Mouse (Mus musculus) neural tube, embryonic 11.5 days (tissue): ENCODE measurements around the gene Ppargc1a. TPM values are rescaled to one million over a fixed set of nuclear protein-coding genes. Genes with fewer than 3 reads are reported as not detected.

Experiments
- ATAC-seq: fragments of 200-750 bp; cut with Nextera tagmentation; 2 replicates; pipeline ENCODE4 v1.8.0; 2017; ENCODE audit warnings: moderate number of reproducible peaks, mild to moderate bottlenecking, moderate TSS enrichment, moderate library complexity; ENCODE audit not compliant: insufficient read depth, low FRiP score, low TSS enrichment
- DNase-seq: peaks from one replicate; pipeline ENCODE4 v3.0.0-alpha.2; 2015; ENCODE audit warnings: low spot score
- H3K27ac ChIP-seq: fragments of 300-500 bp; sonication (generic); 2 replicates; pipeline ENCODE4 v1.5.1; 2014; ENCODE audit warnings: low read depth, mild to moderate bottlenecking, low read length
- H3K27me3 ChIP-seq: fragments of 300-500 bp; sonication (generic); 2 replicates; pipeline ENCODE4 v1.6.1; 2014; ENCODE audit warnings: mild to moderate bottlenecking, low read length, mixed read lengths; ENCODE audit not compliant: control insufficient read depth, insufficient read depth
- H3K36me3 ChIP-seq: fragments of 300-500 bp; sonication (generic); 2 replicates; pipeline ENCODE4 v1.6.1; 2014; ENCODE audit warnings: mild to moderate bottlenecking, low read length, moderate library complexity, mixed read lengths; ENCODE audit not compliant: control insufficient read depth, insufficient read depth
- H3K4me1 ChIP-seq: fragments of 300-500 bp; sonication (generic); 2 replicates; pipeline ENCODE4 v1.6.1; 2014; ENCODE audit warnings: low read length, mixed read lengths; ENCODE audit not compliant: control insufficient read depth, insufficient read depth
- H3K4me2 ChIP-seq: fragments of 300-500 bp; sonication (generic); 2 replicates; pipeline ENCODE4 v1.6.1; 2014; ENCODE audit warnings: low read depth, mild to moderate bottlenecking, moderate library complexity
- H3K4me3 ChIP-seq: fragments of 300-500 bp; sonication (generic); 2 replicates; pipeline ENCODE4 v1.5.1; 2014; ENCODE audit warnings: low read depth, low read length
- H3K9ac ChIP-seq: fragments of 300-500 bp; sonication (generic); 2 replicates; pipeline ENCODE4 v1.6.1; 2014; ENCODE audit warnings: mild to moderate bottlenecking, low read length
- H3K9me3 ChIP-seq: fragments of 300-500 bp; sonication (generic); 2 replicates; pipeline ENCODE4 v1.6.1; 2016; ENCODE audit warnings: low read length; ENCODE audit not compliant: control insufficient read depth
- WGBS: fragments of 180-500 bp; shearing (Covaris S2); extraction: QIAGEN DNeasy Blood & Tissue Kit; methylation state at CpG from one replicate; pipeline ENCODE4 v1.1.7; 2014; 5-methylcytosine and 5-hydroxymethylcytosine counted together
- polyA plus RNA-seq: library from polyadenylated mRNA; unstranded; fragments of >200 nt; fragmentation: Nextera tagmentation; extraction: Ambion mirVana; gene quantifications from 2 replicates; pipeline ENCODE4 v1.2.1, GENCODE M21; 2014

The Ppargc1a gene
- polyA plus RNA-seq, 1 experiment from 2014 or later, result 3.1 TPM

GRCm38 (mm10) chr5:51432532-51432931 is 135.0 kb downstream of the Ppargc1a start:
- no peaks in the 10 kb centered on the region for H3K4me1 ChIP-seq
- DNase-seq, result no peak
- whole genome bisulfite sequencing, result 94% methylated on average over 2 of the region's 2 CpGs

GRCm38 (mm10) chr5:51432031-51432430 is 135.5 kb downstream of the Ppargc1a start:
- no peak overlapping the region for H3K9ac ChIP-seq
- H3K36me3 ChIP-seq, result no peaks in the 10 kb centered on the region
- 72% methylated on average over 4 of the region's 4 CpGs for WGBS
- H3K9me3 ChIP-seq, result no peaks in the 10 kb centered on the region
- no peak overlapping the region for H3K4me2 ChIP-seq
- DNase-seq, result no peak
- H3K27ac ChIP-seq, result no peak overlapping the region
- H3K4me1 ChIP-seq, result no peaks in the 10 kb centered on the region
- no peaks in the 10 kb centered on the region for H3K27me3 ChIP-seq
- no peak for ATAC-seq
- no peak overlapping the region for H3K4me3 ChIP-seq

More at GRCm38 (mm10) chr5:51432532-51432931, 135.0 kb downstream of the Ppargc1a start:
- ATAC-seq, result no peak
- Histone ChIP-seq H3K27me3 (no peaks in the 10 kb centered on the region), H3K4me3 (no peak overlapping the region), H3K4me2 (no peak overlapping the region), H3K27ac (no peak overlapping the region), H3K9ac (no peak overlapping the region), H3K9me3 (no peaks in the 10 kb centered on the region), H3K36me3 (no peaks in the 10 kb centered on the region)

GRCm38 (mm10) chr5:51426406-51426805 is 141.1 kb downstream of the Ppargc1a start:
- no peak overlapping the region for H3K4me2 ChIP-seq
- no peaks in the 10 kb centered on the region for H3K36me3 ChIP-seq
- H3K9ac ChIP-seq, result no peak overlapping the region
- H3K4me1 ChIP-seq, result no peaks in the 10 kb centered on the region
- H3K27me3 ChIP-seq, result no peaks in the 10 kb centered on the region
- H3K9me3 ChIP-seq, result no peaks in the 10 kb centered on the region
- ATAC-seq (no peak), DNase-seq (no peak)
- H3K27ac ChIP-seq, result no peak overlapping the region
- H3K4me3 ChIP-seq, result no peak overlapping the region

- H3K4me1 ChIP-seq, result no peaks in the 10 kb centered on the region
- ATAC-seq, result no peak
- no peak overlapping the region for H3K4me3 ChIP-seq
- no peaks in the 10 kb centered on the region for H3K27me3 ChIP-seq
- 83% methylated on average over 7 of the region's 7 CpGs for WGBS
- no peak for DNase-seq
- no peaks in the 10 kb centered on the region for H3K9me3 ChIP-seq
- H3K36me3 ChIP-seq, result no peaks in the 10 kb centered on the region
- H3K27ac ChIP-seq, result no peak overlapping the region
- no peak overlapping the region for H3K4me2 ChIP-seq
- no peak overlapping the region for H3K9ac ChIP-seq
Observed at GRCm38 (mm10) chr5:51416377-51416776, 151.1 kb downstream of the Ppargc1a start.

GRCm38 (mm10) chr5:51415456-51415855 is 152.1 kb downstream of the Ppargc1a start:
- H3K9ac ChIP-seq, result no peak overlapping the region
- H3K27ac ChIP-seq, result no peak overlapping the region
- no peaks in the 10 kb centered on the region for H3K4me1 ChIP-seq
- no peaks in the 10 kb centered on the region for H3K36me3 ChIP-seq
- DNase-seq, result no peak
- H3K4me2 ChIP-seq, result no peak overlapping the region
- no peaks in the 10 kb centered on the region for H3K9me3 ChIP-seq
- no peaks in the 10 kb centered on the region for H3K27me3 ChIP-seq
- H3K4me3 ChIP-seq, result no peak overlapping the region
- WGBS, result 85% methylated on average over 2 of the region's 2 CpGs
- no peak for ATAC-seq

GRCm38 (mm10) chr5:51412303-51413117 is 155.0 kb downstream of the Ppargc1a start:
- no peak overlapping the region for H3K27ac ChIP-seq
- no peaks in the 10 kb centered on the region for H3K27me3 ChIP-seq
- H3K9me3 ChIP-seq, result no peaks in the 10 kb centered on the region
- no peaks in the 10 kb centered on the region for H3K4me1 ChIP-seq
- 0 out of 2 replicates have a peak overlapping the region, but pooled peaks have one; percentile 18 for H3K4me2 ChIP-seq
- ATAC-seq (peak; percentile 76), DNase-seq (peak; percentile 23)
- H3K9ac ChIP-seq, result no peak overlapping the region
- no peak overlapping the region for H3K4me3 ChIP-seq
- H3K36me3 ChIP-seq, result no peaks in the 10 kb centered on the region
- 36% methylated on average over 12 of the region's 12 CpGs for WGBS

GRCm38 (mm10) chr5:51410006-51410405 is 157.5 kb downstream of the Ppargc1a start:
- no peak overlapping the region for H3K4me3 ChIP-seq

GRCm38 (mm10) chr5:51406406-51406805 is 161.1 kb downstream of the Ppargc1a start:
- no peaks in the 10 kb centered on the region for H3K27me3 ChIP-seq
- H3K4me2 ChIP-seq, result no peak overlapping the region

More at GRCm38 (mm10) chr5:51410006-51410405, 157.5 kb downstream of the Ppargc1a start:
- Histone ChIP-seq H3K27me3 (no peaks in the 10 kb centered on the region), H3K9ac (no peak overlapping the region), H3K4me1 (no peaks in the 10 kb centered on the region), H3K36me3 (no peaks in the 10 kb centered on the region), H3K4me2 (no peak overlapping the region), H3K27ac (no peak overlapping the region), H3K9me3 (no peaks in the 10 kb centered on the region)
- ATAC-seq (no peak), DNase-seq (no peak)
- 85% methylated on average over 1 of the region's 1 CpGs for WGBS

More at GRCm38 (mm10) chr5:51406406-51406805, 161.1 kb downstream of the Ppargc1a start:
- WGBS, result 79% methylated on average over 3 of the region's 3 CpGs
- Histone ChIP-seq H3K4me3 (no peak overlapping the region), H3K9me3 (no peaks in the 10 kb centered on the region), H3K4me1 (no peaks in the 10 kb centered on the region), H3K36me3 (no peaks in the 10 kb centered on the region), H3K27ac (no peak overlapping the region), H3K9ac (no peak overlapping the region)
- ATAC-seq (no peak), DNase-seq (no peak)
